Mouse (Mus musculus): ENCODE results near the gene Polh. TPM values are rescaled to one million over a fixed set of nuclear protein-coding genes. Genes with fewer than 3 reads are reported as not detected.

Gene Polh
- polyA plus RNA-seq, 1 experiment from 2014 or later = 14.8 TPM

DNA sequence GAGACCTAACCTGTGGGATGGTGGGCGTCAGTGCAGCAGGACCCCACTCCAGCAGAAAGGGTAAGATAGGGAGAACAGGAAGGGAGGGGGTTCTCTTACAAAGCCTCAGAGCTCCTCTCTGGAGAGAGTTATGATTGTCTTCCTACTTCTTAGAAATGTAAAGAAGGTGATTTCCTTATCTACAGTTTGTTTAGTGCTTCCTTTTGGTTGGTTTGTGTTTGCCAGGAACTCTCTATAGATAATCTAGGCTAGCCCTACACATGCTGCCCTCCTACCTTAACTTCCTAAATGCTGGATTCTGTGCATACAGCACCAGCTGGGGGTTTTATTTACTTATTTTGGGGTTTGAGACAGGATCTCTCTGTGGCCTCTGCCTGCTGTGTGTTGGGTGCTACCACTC lies 33.6 kb upstream of the Polh start:
- Histone ChIP-seq H3K9ac (no peak overlapping the region), H3K4me3 (replicated peaks) (no peak overlapping the region), H3K27me3 (replicated peaks) (no peaks in the 10 kb centered on the region), H3K27ac (no peak overlapping the region), H3K4me1 (replicated peaks) (no peaks in the 10 kb centered on the region), H3K36me3 (peaks cover 49% of the 10 kb centered on the region), H3K4me2 (replicated peaks) (no peak overlapping the region), H3K9me3 (no peaks in the 10 kb centered on the region)
- ATAC-seq = no peak
- 95% methylated on average over 1 of the region's 1 CpGs for WGBS

DNA sequence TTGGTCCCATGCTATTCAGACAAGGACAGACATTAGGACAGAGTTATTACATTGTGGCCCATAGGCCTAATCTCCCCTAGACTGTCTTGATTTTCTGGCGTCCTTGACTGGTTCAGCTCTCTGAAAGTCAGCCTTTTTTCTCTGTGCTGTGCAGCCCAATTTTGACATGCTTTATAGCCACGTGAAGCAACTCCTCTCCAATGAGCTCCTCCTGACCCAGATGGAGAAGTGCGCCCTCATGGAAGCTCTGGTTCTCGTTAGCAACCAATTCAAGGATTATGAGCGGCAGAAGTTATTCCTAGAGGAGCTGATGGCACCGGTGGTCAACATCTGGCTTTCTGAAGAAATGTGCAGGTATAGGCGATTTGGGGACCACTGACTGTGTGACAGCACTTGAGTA lies 25.1 kb upstream of the Polh start:
- WGBS = 88% methylated on average over 7 of the region's 7 CpGs
- ATAC-seq = no peak

DNA sequence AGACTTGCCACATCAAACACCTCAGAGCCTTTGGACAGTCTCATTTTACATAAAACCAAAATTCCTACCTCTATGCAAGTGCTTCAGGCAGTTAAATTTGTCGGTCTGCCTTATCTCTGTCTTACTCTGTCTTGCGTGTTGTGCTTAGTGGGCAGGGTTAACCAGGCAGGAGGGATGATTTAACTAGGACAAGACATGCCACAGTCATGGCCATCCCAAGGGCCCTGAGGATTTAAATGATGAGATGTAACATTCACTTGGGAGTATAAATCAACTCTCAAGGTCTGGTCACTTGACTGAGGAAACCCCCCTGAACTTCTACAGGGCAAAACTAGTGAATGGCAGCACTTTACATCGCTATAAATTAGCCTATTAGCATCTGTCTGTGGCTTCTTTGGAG lies 19.2 kb upstream of the Polh start:
- no peak overlapping the region for H3K4me2 ChIP-seq (replicated peaks)
- H3K27me3 ChIP-seq (replicated peaks) = no peaks in the 10 kb centered on the region
- no peak overlapping the region for H3K9ac ChIP-seq
- H3K27ac ChIP-seq = no peak overlapping the region
- no peaks in the 10 kb centered on the region for H3K9me3 ChIP-seq
- no peaks in the 10 kb centered on the region for H3K4me1 ChIP-seq (replicated peaks)
- no peak for ATAC-seq
- H3K36me3 ChIP-seq = peaks cover 63% of the 10 kb centered on the region
- 90% methylated on average over 3 of the region's 3 CpGs for WGBS
- no peak overlapping the region for H3K4me3 ChIP-seq (replicated peaks)

More for the DNA sequence above, 25.1 kb upstream of the Polh start:
- Histone ChIP-seq H3K27ac (no peak overlapping the region), H3K4me1 (replicated peaks) (no peaks in the 10 kb centered on the region), H3K9me3 (no peaks in the 10 kb centered on the region), H3K36me3 (peaks cover 54% of the 10 kb centered on the region), H3K4me3 (replicated peaks) (no peak overlapping the region), H3K27me3 (replicated peaks) (no peaks in the 10 kb centered on the region), H3K4me2 (replicated peaks) (no peak overlapping the region), H3K9ac (no peak overlapping the region)

- peaks cover 58% of the 10 kb centered on the region for H3K36me3 ChIP-seq
- H3K4me2 ChIP-seq (replicated peaks) = no peak overlapping the region
- no peaks in the 10 kb centered on the region for H3K4me1 ChIP-seq (replicated peaks)
- H3K27ac ChIP-seq = no peak overlapping the region
- no peaks in the 10 kb centered on the region for H3K27me3 ChIP-seq (replicated peaks)
- 72% methylated on average over 3 of the region's 3 CpGs for WGBS
- H3K9me3 ChIP-seq = no peaks in the 10 kb centered on the region
- no peak overlapping the region for H3K4me3 ChIP-seq (replicated peaks)
- H3K9ac ChIP-seq = no peak overlapping the region
- no peak for ATAC-seq
Observed at GRCm38 (mm10) chr17:46210550-46210949, 8.1 kb upstream of the Polh start.

DNA sequence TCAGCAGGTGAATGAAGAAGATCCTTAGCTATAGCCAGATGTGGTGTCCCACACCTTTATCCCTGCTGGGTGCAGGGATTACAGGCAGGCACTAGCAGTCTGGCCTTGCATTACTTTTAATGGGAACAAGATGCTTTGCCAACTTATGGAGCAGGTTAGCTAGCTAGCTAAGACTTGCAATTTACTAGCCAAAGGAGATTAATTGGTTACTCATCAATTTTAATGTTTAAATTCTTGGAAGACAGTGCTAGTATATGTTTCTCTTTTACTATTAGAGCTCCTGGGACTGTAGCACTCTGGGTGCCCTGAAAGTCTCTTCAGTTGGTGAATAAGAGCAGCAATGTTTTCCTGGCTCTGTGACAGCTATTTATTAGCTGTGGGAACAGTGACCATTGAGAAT lies 4.2 kb upstream of the Polh start:
- Histone ChIP-seq H3K4me2 (replicated peaks) (no peak overlapping the region), H3K27me3 (replicated peaks) (no peaks in the 10 kb centered on the region), H3K9me3 (no peaks in the 10 kb centered on the region), H3K36me3 (peaks cover 34% of the 10 kb centered on the region), H3K4me3 (replicated peaks) (no peak overlapping the region), H3K27ac (no peak overlapping the region), H3K4me1 (replicated peaks) (0 out of 2 replicates have a peak, but pooled peaks cover 6% of the 10 kb centered on the region), H3K9ac (no peak overlapping the region)
- ATAC-seq = no peak

- ATAC-seq = peak; percentile 28
- peak overlapping the region; percentile 84 for H3K4me3 ChIP-seq (replicated peaks)
- no peaks in the 10 kb centered on the region for H3K27me3 ChIP-seq (replicated peaks)
- H3K4me1 ChIP-seq (replicated peaks) = peaks cover 8% of the 10 kb centered on the region; the same call in 1 of the 2 replicates
- peak overlapping the region; percentile 91 for H3K27ac ChIP-seq
- under 1% methylated on average over 20 of the region's 20 CpGs for WGBS
- H3K36me3 ChIP-seq = peaks cover 14% of the 10 kb centered on the region; the same call in 1 of the 2 replicates
- peak overlapping the region; percentile 81 for H3K4me2 ChIP-seq (replicated peaks)
- H3K9me3 ChIP-seq = no peaks in the 10 kb centered on the region
- H3K9ac ChIP-seq = peak overlapping the region; percentile 82
Observed at GRCm38 (mm10) chr17:46203078-46203477, 633 bp upstream of the Polh start.

GRCm38 (mm10) chr17:46201151-46201550 lies 1.3 kb downstream of the Polh start:
- H3K27me3 ChIP-seq (replicated peaks) = no peaks in the 10 kb centered on the region
- no peak overlapping the region for H3K27ac ChIP-seq
- 44% methylated on average over 6 of the region's 6 CpGs for WGBS
- peaks cover 8% of the 10 kb centered on the region; the same call in 1 of the 2 replicates for H3K4me1 ChIP-seq (replicated peaks)
- no peak overlapping the region for H3K9ac ChIP-seq
- peak overlapping the region; percentile 84 for H3K4me3 ChIP-seq (replicated peaks)
- H3K36me3 ChIP-seq = peaks cover 11% of the 10 kb centered on the region; the same call in 1 of the 2 replicates
- peak overlapping the region; percentile 80 for H3K4me2 ChIP-seq (replicated peaks)
- ATAC-seq = no peak
- no peaks in the 10 kb centered on the region for H3K9me3 ChIP-seq

DNA sequence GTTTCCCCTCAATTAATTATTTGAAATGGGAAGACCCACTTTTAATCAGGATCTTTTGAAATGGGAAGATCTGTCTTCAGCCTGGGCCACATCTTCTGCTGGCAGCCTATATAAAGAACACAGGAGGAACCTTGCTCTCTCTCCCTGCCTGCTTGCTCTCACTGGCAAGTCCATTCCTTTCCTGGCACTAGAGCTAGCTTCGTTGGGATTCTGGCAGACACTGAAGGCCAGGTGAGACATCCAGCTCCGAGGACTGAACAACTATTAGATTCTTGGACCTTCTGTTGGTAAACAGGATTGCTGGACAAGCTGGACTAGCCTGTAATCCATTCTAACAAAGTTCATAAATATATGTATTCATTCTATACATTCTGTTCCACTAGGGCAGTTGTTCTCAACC lies 13.6 kb downstream of the Polh start:
- ATAC-seq = no peak
- Histone ChIP-seq H3K36me3 (peaks cover 40% of the 10 kb centered on the region), H3K4me3 (replicated peaks) (no peak overlapping the region), H3K27ac (no peak overlapping the region), H3K4me2 (replicated peaks) (no peak overlapping the region), H3K9ac (no peak overlapping the region), H3K4me1 (replicated peaks) (no peaks in the 10 kb centered on the region), H3K27me3 (replicated peaks) (no peaks in the 10 kb centered on the region), H3K9me3 (no peaks in the 10 kb centered on the region)
- 93% methylated on average over 2 of the region's 2 CpGs for WGBS

GRCm38 (mm10) chr17:46182273-46182672 lies 20.2 kb downstream of the Polh start:
- WGBS = 88% methylated on average over 4 of the region's 4 CpGs
- Histone ChIP-seq H3K27ac (no peak overlapping the region), H3K9me3 (no peaks in the 10 kb centered on the region), H3K4me2 (replicated peaks) (no peak overlapping the region), H3K4me3 (replicated peaks) (no peak overlapping the region), H3K27me3 (replicated peaks) (no peaks in the 10 kb centered on the region), H3K9ac (no peak overlapping the region), H3K4me1 (replicated peaks) (no peaks in the 10 kb centered on the region), H3K36me3 (peaks cover 34% of the 10 kb centered on the region)
- no peak for ATAC-seq

GRCm38 (mm10) chr17:46170538-46170937 lies 31.9 kb downstream of the Polh start:
- WGBS = 68% methylated on average over 3 of the region's 3 CpGs
- no peak overlapping the region for H3K27ac ChIP-seq
- H3K9ac ChIP-seq = no peak overlapping the region
- no peaks in the 10 kb centered on the region for H3K4me1 ChIP-seq (replicated peaks)
- ATAC-seq = no peak
- no peak overlapping the region for H3K4me3 ChIP-seq (replicated peaks)
- H3K36me3 ChIP-seq = peaks cover 49% of the 10 kb centered on the region
- H3K9me3 ChIP-seq = no peaks in the 10 kb centered on the region
- no peaks in the 10 kb centered on the region for H3K27me3 ChIP-seq (replicated peaks)
- no peak overlapping the region for H3K4me2 ChIP-seq (replicated peaks)

DNA sequence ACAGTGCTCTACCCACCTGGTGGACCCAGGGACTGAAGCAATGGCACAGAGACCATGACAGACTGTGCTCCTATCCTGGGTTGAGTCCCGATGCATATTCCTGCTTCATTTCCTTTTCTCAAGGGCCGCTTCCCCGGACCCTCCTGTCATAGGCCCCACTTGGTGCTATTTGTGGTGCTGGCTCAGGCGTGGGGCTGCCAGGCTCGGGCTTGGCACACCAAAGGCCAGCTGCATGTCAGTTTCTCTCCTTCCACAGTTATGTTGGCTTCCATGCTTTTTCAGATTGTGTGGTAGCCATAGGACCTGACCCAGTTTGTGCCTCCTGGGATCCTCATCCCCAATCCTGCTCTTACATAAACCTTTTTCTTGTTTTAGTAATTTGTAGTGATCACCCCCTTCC lies 33.7 kb downstream of the Polh start:
- no peak for ATAC-seq
- 93% methylated on average over 5 of the region's 5 CpGs for WGBS
- Histone ChIP-seq H3K9me3 (no peaks in the 10 kb centered on the region), H3K4me2 (replicated peaks) (no peak overlapping the region), H3K27me3 (replicated peaks) (no peaks in the 10 kb centered on the region), H3K9ac (no peak overlapping the region), H3K36me3 (peaks cover 62% of the 10 kb centered on the region), H3K4me1 (replicated peaks) (no peaks in the 10 kb centered on the region), H3K27ac (no peak overlapping the region), H3K4me3 (replicated peaks) (no peak overlapping the region)

GRCm38 (mm10) chr17:46168318-46168717 lies 34.1 kb downstream of the Polh start:
- Histone ChIP-seq H3K27ac (no peak overlapping the region), H3K4me1 (replicated peaks) (0 out of 2 replicates have a peak, but pooled peaks cover 1% of the 10 kb centered on the region), H3K9me3 (no peaks in the 10 kb centered on the region), H3K36me3 (peaks cover 62% of the 10 kb centered on the region), H3K27me3 (replicated peaks) (no peaks in the 10 kb centered on the region), H3K9ac (no peak overlapping the region), H3K4me2 (replicated peaks) (no peak overlapping the region), H3K4me3 (replicated peaks) (no peak overlapping the region)
- 0 out of 2 replicates have a peak, but pooled peaks have one; percentile 20 for ATAC-seq
- WGBS = 44% methylated on average over 5 of the region's 5 CpGs

GRCm38 (mm10) chr17:46167014-46167413 lies 35.4 kb downstream of the Polh start:
- Histone ChIP-seq H3K9me3 (no peaks in the 10 kb centered on the region), H3K4me3 (replicated peaks) (no peak overlapping the region), H3K9ac (no peak overlapping the region), H3K27me3 (replicated peaks) (no peaks in the 10 kb centered on the region), H3K4me2 (replicated peaks) (no peak overlapping the region), H3K27ac (no peak overlapping the region), H3K4me1 (replicated peaks) (peaks cover 14% of the 10 kb centered on the region), H3K36me3 (peaks cover 55% of the 10 kb centered on the region)
- 86% methylated on average over 11 of the region's 11 CpGs for WGBS
- ATAC-seq = no peak

Measured in intestine, embryonic 15.5 days (tissue).